Mouse (Mus musculus): Measurements from ENCODE around the gene Vgf.

DNA sequence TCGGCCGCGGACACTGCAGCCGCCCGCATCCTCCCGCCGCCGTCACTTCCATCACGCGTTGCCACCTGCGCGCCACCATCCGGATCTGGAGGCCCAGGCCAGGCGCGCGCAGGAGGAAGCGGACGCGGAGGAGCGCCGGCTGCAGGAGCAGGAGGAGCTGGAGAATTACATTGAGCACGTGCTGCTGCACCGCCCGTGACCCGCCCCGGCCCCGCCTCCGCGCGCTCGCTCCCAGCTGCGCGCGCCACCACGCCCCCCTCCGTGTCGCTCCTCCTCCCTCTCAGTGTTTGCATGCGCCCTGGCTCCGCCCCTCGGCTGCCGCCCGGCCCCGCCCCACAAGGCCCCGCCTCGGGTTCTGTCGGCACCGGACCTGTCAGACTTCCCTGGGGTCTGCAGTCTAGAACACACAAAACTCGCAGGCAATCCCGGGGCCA, 6.5 kb downstream of the Vgf start:
- TF ChIP-seq POLR2A (IDR thresholded peaks at IDR 0.05; ENCODE audit: low read depth, low read length), result no peak
- TF ChIP-seq CTCF (IDR thresholded peaks at IDR 0.05; ENCODE audit: extremely low read depth, insufficient read depth, insufficient read length, insufficient replicate concordance), result no peak

Measured in spleen, adult 2 months (tissue).